Mouse (Mus musculus) G1E (cell line): ENCODE data around the gene Rnase13.

Source experiments
- CTCF ChIP-seq: IDR thresholded peaks from 2 replicates; pipeline ENCODE4 v1.5.1; 2012; ENCODE audit warnings: low read depth, low read length, inconsistent platforms, mixed read lengths
- POLR2AphosphoS5 ChIP-seq: IDR thresholded peaks from 2 replicates; pipeline ENCODE4 v1.6.1; 2012; ENCODE audit warnings: low read depth, low read length, inconsistent platforms; ENCODE audit not compliant: insufficient replicate concordance
- TAL1 ChIP-seq: conservative IDR thresholded peaks from 2 replicates; pipeline ENCODE4 v1.6.1; 2012; ENCODE audit warnings: low read depth, low read length, inconsistent platforms, mixed read lengths

DNA sequence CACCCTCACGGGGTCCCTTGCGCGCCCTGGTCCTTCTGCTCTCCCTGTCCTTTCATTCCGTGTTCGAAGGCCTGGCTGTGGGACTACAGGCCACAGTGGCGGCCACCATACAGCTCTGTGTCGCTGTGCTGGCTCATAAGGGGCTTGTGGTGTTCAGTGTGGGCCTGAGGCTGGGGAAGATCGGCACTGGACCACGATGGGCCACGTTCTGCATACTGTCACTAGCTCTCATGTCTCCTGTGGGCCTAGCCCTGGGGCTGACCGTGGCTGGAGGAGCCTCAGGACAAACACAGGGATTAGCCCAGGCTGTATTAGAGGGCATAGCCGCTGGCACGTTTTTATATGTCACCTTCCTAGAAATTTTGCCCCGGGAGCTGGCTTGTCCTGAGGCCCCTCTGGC is 27.5 kb downstream of the Rnase13 start:
- TF ChIP-seq CTCF = no peak
- no peak for TF ChIP-seq TAL1
- TF ChIP-seq POLR2AphosphoS5 = no peak
